Mouse (Mus musculus): ENCODE measurements around the gene Tmem201. TPM values are rescaled to one million over a fixed set of nuclear protein-coding genes. Genes with fewer than 3 reads are reported as not detected.

Gene Tmem201
- polyA plus RNA-seq, 1 experiment: 21.6 TPM

GRCm38 (mm10) chr4:149679056-149679770 is 58.6 kb downstream of the Tmem201 start:
- DNase-seq (ENCODE audit: low spot score): no peak

- DNase-seq (ENCODE audit: low spot score): no peak
Observed at GRCm38 (mm10) chr4:149678006-149678405, 59.8 kb downstream of the Tmem201 start.

- DNase-seq (ENCODE audit: low spot score): peak; percentile 69
Observed at GRCm38 (mm10) chr4:149675378-149676261, 62.2 kb downstream of the Tmem201 start.

- no peak for DNase-seq (ENCODE audit: low spot score)
Observed at GRCm38 (mm10) chr4:149674814-149675377, 62.9 kb downstream of the Tmem201 start.

GRCm38 (mm10) chr4:149672747-149673146 is 65.1 kb downstream of the Tmem201 start:
- no peak for DNase-seq (ENCODE audit: low spot score)

GRCm38 (mm10) chr4:149671175-149671574 is 66.7 kb downstream of the Tmem201 start:
- no peak for DNase-seq (ENCODE audit: low spot score)

- no peak for DNase-seq (ENCODE audit: low spot score)
Observed at GRCm38 (mm10) chr4:149665692-149666090, 72.2 kb downstream of the Tmem201 start.

Other genes starting within 250 kb of the Tmem201 start
- gene Ctnnbip1, start 219.8 kb downstream of the Tmem201 start, polyA plus RNA-seq (2012; rRNA removed): 11.7 and 12.0 TPM in 2 replicates
- gene Clstn1, start 151.6 kb downstream of the Tmem201 start, polyA plus RNA-seq (2012; rRNA removed): 28.0 and 61.1 TPM in 2 replicates
- gene Pik3cd, start 35.5 kb downstream of the Tmem201 start, polyA plus RNA-seq (2012; rRNA removed): 5.2 and 8.1 TPM in 2 replicates
- 13.5 and 14.5 TPM in 2 replicates for gene Slc25a33, start 36.2 kb upstream of the Tmem201 start, polyA plus RNA-seq (2012; rRNA removed)
- 21.0 and 21.7 TPM in 2 replicates for gene Spsb1, start 217.0 kb upstream of the Tmem201 start, polyA plus RNA-seq (2012; rRNA removed)